Mouse (Mus musculus): ENCODE results near the gene Sec24c.
A peak's percentile ranks its signal among the peaks of the same experiment; 100 is the strongest.
"Not testable (repeated sequence)": the region's sequence is repeated elsewhere in the genome, so short reads cannot be mapped to it uniquely, and the experiment has no call there.

Gene Sec24c

DNA sequence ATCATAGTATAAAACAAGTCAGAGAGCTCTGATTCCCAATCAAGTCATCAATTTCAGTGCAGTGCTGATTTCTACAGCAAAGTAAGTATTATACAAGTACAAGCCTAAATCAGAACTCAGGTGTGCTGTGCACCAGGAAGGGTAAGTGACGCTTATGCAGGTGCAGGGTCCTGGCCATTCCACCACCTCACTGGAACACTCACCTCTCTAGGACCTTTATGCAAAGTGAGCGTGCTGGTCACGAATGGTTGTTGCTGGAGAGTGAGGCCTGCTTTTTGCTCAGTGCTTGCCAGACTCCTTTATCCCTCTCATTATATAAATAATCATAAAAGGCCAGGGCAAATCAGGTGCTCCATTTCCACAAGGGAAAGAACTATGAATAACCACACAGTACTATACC is 26.3 kb downstream of the Sec24c start:
- DNase-seq (ENCODE audit: low read depth, low spot score) = no peak
- H3K36me3 ChIP-seq (ENCODE audit: control insufficient read depth, insufficient read depth, low read length, poor library complexity, severe bottlenecking) = peaks cover 10% of the 10 kb centered on the region; the same call in 1 of the 2 replicates
- no peaks in the 10 kb centered on the region for H3K27me3 ChIP-seq (ENCODE audit: control insufficient read depth, insufficient read depth, low read length, poor library complexity, severe bottlenecking)

- DNase-seq (ENCODE audit: low read depth, low spot score) = no peak
- H3K27me3 ChIP-seq (ENCODE audit: control insufficient read depth, insufficient read depth, low read length, poor library complexity, severe bottlenecking) = no peaks in the 10 kb centered on the region
- H3K36me3 ChIP-seq (ENCODE audit: control insufficient read depth, insufficient read depth, low read length, poor library complexity, severe bottlenecking) = peaks cover 10% of the 10 kb centered on the region; the same call in 1 of the 2 replicates
Measured at GRCm38 (mm10) chr14:20701554-20701953, 27.4 kb downstream of the Sec24c start.

DNA sequence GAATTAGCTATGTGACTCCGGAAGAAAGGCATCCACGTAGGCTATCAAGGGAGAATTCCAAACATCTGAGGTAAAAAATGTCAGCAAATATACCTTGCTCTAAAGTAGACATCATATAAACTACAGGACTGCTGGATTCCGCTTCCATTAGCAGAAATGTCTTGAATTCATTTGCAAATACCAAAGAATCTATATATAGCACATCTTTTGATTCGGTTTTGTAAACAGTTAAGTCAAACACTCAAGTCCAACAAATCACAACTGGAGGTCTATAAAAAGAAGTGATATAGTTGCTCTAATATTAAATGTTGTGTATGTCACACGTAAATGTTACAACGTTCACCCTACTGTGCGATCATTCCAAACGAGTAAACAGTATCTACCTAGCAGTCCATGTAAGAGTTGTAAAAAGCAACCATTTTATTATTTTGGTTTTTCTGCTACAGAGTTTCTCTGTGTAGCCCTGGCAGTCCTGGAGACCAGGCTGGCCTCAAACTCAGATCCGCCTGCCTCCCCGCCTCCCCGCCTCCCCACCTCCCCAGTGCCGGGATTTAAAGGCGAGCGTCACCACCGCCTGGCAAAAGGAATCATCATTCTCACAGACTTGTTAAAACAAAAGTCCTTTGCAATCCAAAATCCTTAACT is 28.1 kb downstream of the Sec24c start:
- H3K36me3 ChIP-seq (ENCODE audit: control insufficient read depth, insufficient read depth, low read length, poor library complexity, severe bottlenecking) = peaks cover 10% of the 10 kb centered on the region; the same call in 1 of the 2 replicates
- DNase-seq (ENCODE audit: low read depth, low spot score) = no peak
- H3K27me3 ChIP-seq (ENCODE audit: control insufficient read depth, insufficient read depth, low read length, poor library complexity, severe bottlenecking) = no peaks in the 10 kb centered on the region

DNA sequence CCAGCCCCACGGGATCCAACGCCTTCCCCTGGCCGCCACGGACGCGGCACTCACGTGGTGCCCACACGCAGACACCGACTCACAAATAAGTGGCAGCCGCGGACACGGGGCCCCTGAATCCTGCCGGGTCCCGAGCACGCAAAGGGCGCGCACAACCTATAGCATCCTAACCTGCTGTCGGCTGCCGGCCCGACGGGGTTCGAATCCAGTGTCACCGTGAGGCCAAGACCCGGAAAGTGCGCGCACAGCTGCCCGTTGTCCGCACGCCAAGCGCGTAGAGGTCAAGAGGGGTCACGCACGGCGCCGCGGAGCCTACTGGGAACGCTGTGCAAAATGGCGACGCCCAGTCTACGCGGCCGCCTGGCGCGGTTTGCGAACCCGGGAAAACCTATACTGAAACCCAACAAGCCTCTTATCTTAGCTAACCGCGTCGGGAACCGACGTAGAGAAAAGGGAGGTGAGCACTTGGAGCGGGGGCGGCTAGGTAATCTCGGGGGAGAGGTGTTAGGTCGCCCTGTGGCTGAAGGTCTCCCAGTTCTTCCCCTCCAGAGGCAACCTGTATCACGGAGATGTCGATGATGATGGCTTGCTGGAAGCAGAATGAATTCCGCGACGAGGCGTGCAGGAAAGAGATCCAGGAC is 28.8 kb downstream of the Sec24c start, which contains the start of gene Chchd1:
TSS of gene Chchd1 (plus strand) at position 266 of the 641 bp plus-strand sequence.
- Histone ChIP-seq H3K36me3 (ENCODE audit: control insufficient read depth, insufficient read depth, low read length, poor library complexity, severe bottlenecking) (peaks cover 10% of the 10 kb centered on the region; the same call in 1 of the 2 replicates), H3K27me3 (ENCODE audit: control insufficient read depth, insufficient read depth, low read length, poor library complexity, severe bottlenecking) (no peaks in the 10 kb centered on the region)
- DNase-seq (ENCODE audit: low read depth, low spot score) = peak; percentile 82

DNA sequence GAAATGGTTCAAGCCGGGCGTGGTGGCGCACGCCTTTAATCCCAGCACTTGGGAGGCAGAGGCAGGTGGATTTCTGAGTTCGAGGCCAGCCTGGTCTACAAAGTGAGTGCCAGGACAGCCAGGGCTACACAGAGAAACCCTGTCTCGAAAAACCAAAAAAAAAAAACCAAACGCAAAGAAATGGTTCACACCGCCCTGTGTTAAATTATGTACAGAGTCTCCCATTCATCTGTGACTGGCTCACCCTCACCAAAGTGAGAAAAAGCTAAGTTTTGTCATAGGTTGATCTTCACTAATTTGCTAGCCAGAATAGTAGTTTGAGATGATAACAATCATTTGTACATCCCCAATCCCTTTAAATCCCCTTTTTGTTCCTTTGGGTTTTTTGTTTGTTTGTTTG is 29.4 kb downstream of the Sec24c start:
- DNase-seq (ENCODE audit: low read depth, low spot score) = not testable (repeated sequence)

GRCm38 (mm10) chr14:20707201-20708190 is 33.4 kb downstream of the Sec24c start, which contains the start of gene Zswim8:
Gene Zswim8 (plus strand): TSS chr14:20707552.
- Histone ChIP-seq H3K36me3 (ENCODE audit: control insufficient read depth, insufficient read depth, low read length, poor library complexity, severe bottlenecking) (peaks cover 10% of the 10 kb centered on the region), H3K27me3 (ENCODE audit: control insufficient read depth, insufficient read depth, low read length, poor library complexity, severe bottlenecking) (no peaks in the 10 kb centered on the region)
- DNase-seq (ENCODE audit: low read depth, low spot score) = peak; percentile 85

More for the DNA sequence above, 29.4 kb downstream of the Sec24c start:
- not testable (repeated sequence) for H3K36me3 ChIP-seq (ENCODE audit: control insufficient read depth, insufficient read depth, low read length, poor library complexity, severe bottlenecking); H3K27me3 ChIP-seq (ENCODE audit: control insufficient read depth, insufficient read depth, low read length, poor library complexity, severe bottlenecking)

- peak; percentile 16 for DNase-seq (ENCODE audit: low read depth, low spot score)
- Histone ChIP-seq H3K27me3 (ENCODE audit: control insufficient read depth, insufficient read depth, low read length, poor library complexity, severe bottlenecking) (no peaks in the 10 kb centered on the region), H3K36me3 (ENCODE audit: control insufficient read depth, insufficient read depth, low read length, poor library complexity, severe bottlenecking) (peaks cover 10% of the 10 kb centered on the region)
Measured at GRCm38 (mm10) chr14:20708239-20708638, 34.1 kb downstream of the Sec24c start.

DNA sequence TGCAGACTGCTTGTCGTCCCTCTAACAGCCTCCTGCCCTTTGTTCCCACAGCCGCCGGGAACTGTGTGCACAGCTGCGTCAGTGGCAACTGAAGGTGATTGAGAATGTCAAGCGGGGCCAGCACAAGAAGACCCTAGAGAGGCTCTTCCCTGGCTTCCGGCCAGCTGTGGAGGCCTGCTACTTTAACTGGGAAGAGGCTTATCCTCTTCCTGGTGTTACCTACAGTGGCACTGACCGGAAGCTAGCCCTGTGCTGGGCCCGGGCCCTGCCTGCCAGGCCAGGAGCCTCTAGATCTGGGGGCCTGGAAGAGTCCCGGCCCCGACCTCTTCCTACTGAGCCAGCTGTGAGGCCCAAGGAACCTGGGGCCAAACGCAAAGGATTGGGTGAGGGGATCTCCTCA is 39.7 kb downstream of the Sec24c start:
- no peak for DNase-seq (ENCODE audit: low read depth, low spot score)
- Histone ChIP-seq H3K27me3 (ENCODE audit: control insufficient read depth, insufficient read depth, low read length, poor library complexity, severe bottlenecking) (no peaks in the 10 kb centered on the region), H3K36me3 (ENCODE audit: control insufficient read depth, insufficient read depth, low read length, poor library complexity, severe bottlenecking) (peaks cover 17% of the 10 kb centered on the region)

DNA sequence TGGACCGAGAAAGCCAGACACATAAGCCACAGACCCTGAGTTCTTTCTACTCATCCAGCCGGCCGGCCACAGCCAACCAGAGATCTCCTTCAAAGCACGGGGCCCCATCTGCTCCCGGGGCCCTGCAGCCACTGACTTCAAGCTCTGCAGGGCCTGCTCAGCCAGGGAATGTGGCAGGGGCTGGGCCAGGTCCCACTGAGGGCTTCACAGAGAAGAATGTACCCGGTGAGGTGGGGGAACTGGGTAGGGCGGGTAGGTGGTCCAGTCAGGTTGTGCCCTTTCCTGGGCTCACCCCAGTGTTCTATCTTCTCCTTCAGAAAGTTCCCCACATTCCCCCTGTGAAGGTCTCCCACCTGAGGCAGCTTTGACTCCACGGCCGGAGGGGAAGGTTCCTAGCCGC is 44.3 kb downstream of the Sec24c start:
- Histone ChIP-seq H3K27me3 (ENCODE audit: control insufficient read depth, insufficient read depth, low read length, poor library complexity, severe bottlenecking) (no peaks in the 10 kb centered on the region), H3K36me3 (ENCODE audit: control insufficient read depth, insufficient read depth, low read length, poor library complexity, severe bottlenecking) (peaks cover 10% of the 10 kb centered on the region)
- DNase-seq (ENCODE audit: low read depth, low spot score) = no peak

DNA sequence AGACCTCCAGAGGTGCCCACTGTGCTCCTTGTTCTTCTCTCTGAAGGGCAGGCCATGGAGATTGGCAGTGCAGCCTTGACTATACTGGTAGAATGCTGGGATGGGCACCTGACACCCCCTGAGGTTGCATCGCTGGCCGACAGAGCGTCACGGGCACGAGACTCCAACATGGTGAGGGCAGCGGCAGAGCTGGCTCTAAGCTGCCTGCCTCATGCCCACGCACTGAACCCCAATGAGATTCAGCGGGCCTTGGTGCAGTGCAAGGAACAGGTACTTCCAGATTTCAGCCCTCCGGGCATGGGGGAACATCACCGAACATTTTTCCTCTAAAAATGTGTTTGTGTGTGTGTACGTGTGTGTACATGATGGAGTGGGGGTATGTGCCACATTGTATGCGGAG is 45.7 kb downstream of the Sec24c start:
- DNase-seq (ENCODE audit: low read depth, low spot score) = no peak
- Histone ChIP-seq H3K27me3 (ENCODE audit: control insufficient read depth, insufficient read depth, low read length, poor library complexity, severe bottlenecking) (no peaks in the 10 kb centered on the region), H3K36me3 (ENCODE audit: control insufficient read depth, insufficient read depth, low read length, poor library complexity, severe bottlenecking) (peaks cover 11% of the 10 kb centered on the region)

DNA sequence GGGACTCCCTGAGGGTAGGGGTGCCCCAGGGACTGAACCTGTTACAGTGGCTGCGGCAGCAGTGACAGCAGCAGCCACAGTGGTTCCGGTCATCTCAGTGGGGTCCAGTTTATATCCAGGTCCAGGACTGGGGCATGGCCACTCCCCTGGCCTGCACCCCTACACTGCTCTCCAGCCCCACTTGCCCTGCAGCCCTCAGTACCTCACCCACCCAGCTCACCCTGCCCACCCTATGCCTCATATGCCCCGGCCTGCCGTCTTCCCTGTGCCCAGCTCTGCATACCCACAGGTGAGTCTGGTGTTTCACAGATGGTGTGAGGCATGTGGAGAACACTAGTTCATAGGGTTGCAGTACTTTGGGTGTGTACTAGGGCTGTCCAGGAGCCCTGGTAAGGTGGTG is 47.3 kb downstream of the Sec24c start:
- Histone ChIP-seq H3K27me3 (ENCODE audit: control insufficient read depth, insufficient read depth, low read length, poor library complexity, severe bottlenecking) (no peaks in the 10 kb centered on the region), H3K36me3 (ENCODE audit: control insufficient read depth, insufficient read depth, low read length, poor library complexity, severe bottlenecking) (peaks cover 9% of the 10 kb centered on the region)
- no peak for DNase-seq (ENCODE audit: low read depth, low spot score)

DNA sequence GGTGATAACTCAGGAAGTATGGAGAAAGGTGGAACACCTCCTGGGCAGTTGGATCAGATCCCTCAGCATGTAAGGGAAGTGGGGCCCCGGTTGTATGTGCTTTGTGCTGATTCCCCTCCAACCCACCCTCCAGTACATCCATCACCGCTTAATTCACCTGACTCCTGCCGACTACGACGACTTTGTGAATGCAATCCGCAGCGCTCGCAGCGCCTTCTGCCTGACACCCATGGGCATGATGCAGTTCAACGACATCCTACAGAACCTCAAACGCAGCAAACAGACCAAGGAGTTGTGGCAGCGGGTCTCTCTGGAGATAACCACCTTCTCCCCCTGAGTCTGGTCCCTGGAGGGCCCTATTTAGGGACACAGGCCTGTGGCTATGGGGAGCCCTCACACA is 48.9 kb downstream of the Sec24c start:
- Histone ChIP-seq H3K36me3 (ENCODE audit: control insufficient read depth, insufficient read depth, low read length, poor library complexity, severe bottlenecking) (peaks cover 9% of the 10 kb centered on the region), H3K27me3 (ENCODE audit: control insufficient read depth, insufficient read depth, low read length, poor library complexity, severe bottlenecking) (no peaks in the 10 kb centered on the region)
- DNase-seq (ENCODE audit: low read depth, low spot score) = no peak

DNA sequence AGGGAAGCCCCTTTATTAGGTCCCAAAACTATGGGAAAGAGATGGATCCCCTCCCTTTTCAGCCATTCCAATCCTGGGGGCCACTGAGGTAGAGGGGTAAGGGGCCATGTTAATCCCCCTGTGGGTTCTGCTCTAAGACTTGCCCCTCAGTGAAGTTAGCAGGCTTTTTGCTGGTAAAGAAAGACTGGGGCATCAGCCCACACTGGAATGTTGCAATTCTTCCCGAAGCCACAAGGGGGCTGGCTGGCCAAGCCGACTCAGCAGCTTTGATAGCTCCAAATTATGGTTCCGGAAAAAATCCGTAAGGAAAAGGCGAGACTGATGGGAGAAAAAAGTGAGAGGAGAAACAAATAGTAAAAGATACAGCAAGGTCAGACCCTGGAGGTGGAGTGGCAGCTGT is 49.9 kb downstream of the Sec24c start:
- H3K36me3 ChIP-seq (ENCODE audit: control insufficient read depth, insufficient read depth, low read length, poor library complexity, severe bottlenecking) = peaks cover 11% of the 10 kb centered on the region
- no peaks in the 10 kb centered on the region for H3K27me3 ChIP-seq (ENCODE audit: control insufficient read depth, insufficient read depth, low read length, poor library complexity, severe bottlenecking)
- peak; percentile 59 for DNase-seq (ENCODE audit: low read depth, low spot score)

DNA sequence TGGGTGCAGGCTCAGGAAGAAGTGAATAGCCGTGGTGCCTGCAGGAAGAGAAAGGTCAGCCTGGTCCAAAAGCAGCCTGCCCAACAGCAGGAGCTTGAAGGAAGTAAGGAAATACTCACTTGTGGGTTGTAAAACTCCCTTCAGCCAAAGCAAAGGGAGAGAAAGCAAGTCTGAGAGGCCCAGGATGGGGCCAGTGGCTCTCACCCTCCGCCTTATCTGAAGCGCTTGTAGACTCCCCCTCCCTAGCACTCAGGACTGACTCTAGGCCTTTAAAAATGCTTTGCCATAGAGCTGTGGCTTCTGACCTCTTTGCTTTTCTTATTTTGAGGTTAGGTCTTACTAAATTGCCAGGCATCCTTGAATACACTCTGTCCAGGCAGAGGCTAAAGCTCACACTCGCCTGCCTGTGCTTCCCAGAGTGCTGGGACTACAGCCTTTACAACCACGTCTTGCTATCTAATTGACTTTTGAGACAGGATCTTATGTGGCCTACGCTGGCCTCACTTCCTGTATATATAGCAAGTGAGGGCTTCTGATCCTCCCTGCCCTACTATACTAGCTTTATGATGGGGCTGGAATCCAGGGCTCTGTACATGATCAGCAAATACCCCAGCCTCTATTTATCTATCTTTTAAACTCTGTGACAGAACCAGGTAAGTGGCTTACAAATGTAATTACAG is 51.7 kb downstream of the Sec24c start:
- DNase-seq (ENCODE audit: low read depth, low spot score) = no peak
- H3K27me3 ChIP-seq (ENCODE audit: control insufficient read depth, insufficient read depth, low read length, poor library complexity, severe bottlenecking) = no peaks in the 10 kb centered on the region
- peaks cover 13% of the 10 kb centered on the region for H3K36me3 ChIP-seq (ENCODE audit: control insufficient read depth, insufficient read depth, low read length, poor library complexity, severe bottlenecking)

All from splenic B cell, adult 2 months (primary cell).